Mouse (Mus musculus) intestine, embryonic 14.5 days (tissue): Measurements from ENCODE around the gene Gm29797. TPM values are rescaled to one million over a fixed set of nuclear protein-coding genes. Genes with fewer than 3 reads are reported as not detected.

Source experiments
- ATAC-seq: fragments of 200-750 bp; cut with Nextera tagmentation; replicated peaks from 2 replicates; pipeline ENCODE4 v1.8.0; 2017; ENCODE audit warnings: low read depth, moderate number of reproducible peaks, moderate TSS enrichment, moderate library complexity; ENCODE audit not compliant: low FRiP score, low TSS enrichment
- DNase-seq: peaks from one replicate; pipeline ENCODE4 v3.0.0-alpha.2; 2018; ENCODE audit warnings: low spot score
- H3K27ac ChIP-seq: fragments of 300-500 bp; sonication (generic); 2 replicates; pipeline ENCODE4 v1.5.1; 2014; ENCODE audit warnings: low read depth, mild to moderate bottlenecking, control low read depth
- H3K27me3 ChIP-seq: fragments of 300-500 bp; sonication (generic); replicated peaks from 2 replicates; pipeline ENCODE4 v1.6.1; 2014; ENCODE audit warnings: low read length, control low read depth; ENCODE audit not compliant: control insufficient read depth, insufficient read depth
- H3K36me3 ChIP-seq: fragments of 300-500 bp; sonication (generic); 2 replicates; pipeline ENCODE4 v1.6.1; 2014; ENCODE audit warnings: low read length, control low read depth; ENCODE audit not compliant: control insufficient read depth, insufficient read depth
- H3K4me1 ChIP-seq: fragments of 300-500 bp; sonication (generic); replicated peaks from 2 replicates; pipeline ENCODE4 v1.6.1; 2014; ENCODE audit warnings: low read length, control low read depth, mixed read lengths; ENCODE audit not compliant: control insufficient read depth, insufficient read depth
- H3K4me2 ChIP-seq: fragments of 300-500 bp; sonication (generic); 2 replicates; pipeline ENCODE4 v1.6.1; 2014; ENCODE audit warnings: low read length
- H3K4me3 ChIP-seq: fragments of 300-500 bp; sonication (generic); 2 replicates; pipeline ENCODE4 v1.5.1; 2014; ENCODE audit warnings: low read depth, low read length, control low read depth, mixed read lengths
- H3K9ac ChIP-seq: fragments of 300-500 bp; sonication (generic); 2 replicates; pipeline ENCODE4 v1.6.1; 2014; ENCODE audit warnings: mild to moderate bottlenecking, low read length
- H3K9me3 ChIP-seq: fragments of 300-500 bp; sonication (generic); 2 replicates; pipeline ENCODE4 v1.6.1; 2016; ENCODE audit warnings: low read length, control low read depth; ENCODE audit not compliant: control insufficient read depth
- WGBS: fragments of 180-500 bp; shearing (Covaris S2); extraction: QIAGEN DNeasy Blood & Tissue Kit; methylation state at CpG from one replicate; pipeline ENCODE4 v1.1.7; 2014; 5-methylcytosine and 5-hydroxymethylcytosine counted together
- polyA plus RNA-seq: library from polyadenylated mRNA; unstranded; fragments of >200 nt; fragmentation: Nextera tagmentation; extraction: Ambion mirVana; gene quantifications from 2 replicates; pipeline ENCODE4 v1.2.1, GENCODE M21; 2014

The Gm29797 gene
- 1.2 and 2.5 TPM in 2 replicates for polyA plus RNA-seq

GRCm38 (mm10) chr2:181656734-181657133, at the start of gene Gm29797:
TSS of gene Gm29797 (plus strand) at chr2:181657034.
- H3K4me1 ChIP-seq: no peaks in the 10 kb centered on the region
- no peak within 1 kb of the TSS for H3K4me2 ChIP-seq
- no peak within 1 kb of the TSS for H3K4me3 ChIP-seq
- H3K9ac ChIP-seq: no peak within 1 kb of the TSS
- ATAC-seq: no peak
- no peak for DNase-seq
- H3K27me3 ChIP-seq: no peaks in the 10 kb centered on the region
- H3K36me3 ChIP-seq: peaks cover 55% of the 10 kb centered on the region
- 61% methylated on average over 3 of the region's 3 CpGs for WGBS
- H3K9me3 ChIP-seq: no peaks in the 10 kb centered on the region
- no peak within 1 kb of the TSS for H3K27ac ChIP-seq

- Histone ChIP-seq H3K9me3 (no peaks in the 10 kb centered on the region), H3K9ac (no peak overlapping the region), H3K4me2 (no peak overlapping the region), H3K36me3 (peaks cover 64% of the 10 kb centered on the region), H3K27ac (no peak overlapping the region), H3K4me1 (no peaks in the 10 kb centered on the region), H3K27me3 (no peaks in the 10 kb centered on the region), H3K4me3 (no peak overlapping the region)
- 85% methylated on average over 5 of the region's 5 CpGs for WGBS
- no peak for ATAC-seq
- DNase-seq: no peak
Measured at GRCm38 (mm10) chr2:181618761-181619495, 37.9 kb upstream of the Gm29797 start.

GRCm38 (mm10) chr2:181623401-181623800, 33.4 kb upstream of the Gm29797 start:
- ATAC-seq (no peak), DNase-seq (no peak)
- Histone ChIP-seq H3K36me3 (peaks cover 63% of the 10 kb centered on the region), H3K9ac (no peak overlapping the region), H3K4me3 (no peak overlapping the region), H3K4me1 (no peaks in the 10 kb centered on the region), H3K27me3 (no peaks in the 10 kb centered on the region), H3K4me2 (no peak overlapping the region), H3K9me3 (no peaks in the 10 kb centered on the region), H3K27ac (no peak overlapping the region)

- Histone ChIP-seq H3K4me1 (no peaks in the 10 kb centered on the region), H3K36me3 (peaks cover 45% of the 10 kb centered on the region), H3K9me3 (no peaks in the 10 kb centered on the region), H3K4me3 (no peak overlapping the region), H3K27me3 (no peaks in the 10 kb centered on the region), H3K27ac (no peak overlapping the region), H3K4me2 (no peak overlapping the region), H3K9ac (no peak overlapping the region)
- ATAC-seq: no peak
- DNase-seq: no peak
Measured at GRCm38 (mm10) chr2:181628471-181628870, 28.4 kb upstream of the Gm29797 start.

GRCm38 (mm10) chr2:181632624-181633023, 24.2 kb upstream of the Gm29797 start:
- Histone ChIP-seq H3K4me3 (no peak overlapping the region), H3K4me1 (no peaks in the 10 kb centered on the region), H3K9ac (no peak overlapping the region), H3K36me3 (peaks cover 69% of the 10 kb centered on the region), H3K27ac (no peak overlapping the region), H3K9me3 (no peaks in the 10 kb centered on the region), H3K4me2 (no peak overlapping the region), H3K27me3 (no peaks in the 10 kb centered on the region)
- ATAC-seq (no peak), DNase-seq (no peak)
- WGBS: 93% methylated on average over 6 of the region's 6 CpGs

- no peak overlapping the region for H3K9ac ChIP-seq
- H3K4me3 ChIP-seq: no peak overlapping the region
- no peaks in the 10 kb centered on the region for H3K27me3 ChIP-seq
- WGBS: 96% methylated on average over 3 of the region's 3 CpGs
- ATAC-seq (no peak), DNase-seq (no peak)
- H3K36me3 ChIP-seq: peaks cover 87% of the 10 kb centered on the region
- no peaks in the 10 kb centered on the region for H3K4me1 ChIP-seq
- H3K4me2 ChIP-seq: no peak overlapping the region
- no peaks in the 10 kb centered on the region for H3K9me3 ChIP-seq
- no peak overlapping the region for H3K27ac ChIP-seq
Measured at GRCm38 (mm10) chr2:181635865-181636264, 21.0 kb upstream of the Gm29797 start.

GRCm38 (mm10) chr2:181644361-181644760, 12.5 kb upstream of the Gm29797 start:
- Histone ChIP-seq H3K9me3 (no peaks in the 10 kb centered on the region), H3K4me3 (no peak overlapping the region), H3K27ac (no peak overlapping the region), H3K27me3 (no peaks in the 10 kb centered on the region), H3K36me3 (peaks cover 83% of the 10 kb centered on the region), H3K9ac (no peak overlapping the region), H3K4me1 (no peaks in the 10 kb centered on the region), H3K4me2 (no peak overlapping the region)
- ATAC-seq (no peak), DNase-seq (no peak)
- WGBS: 96% methylated on average over 2 of the region's 2 CpGs

GRCm38 (mm10) chr2:181645666-181646065, 11.2 kb upstream of the Gm29797 start:
- WGBS: 91% methylated on average over 3 of the region's 3 CpGs
- H3K27me3 ChIP-seq: no peaks in the 10 kb centered on the region
- H3K27ac ChIP-seq: no peak overlapping the region
- no peaks in the 10 kb centered on the region for H3K9me3 ChIP-seq
- ATAC-seq (no peak), DNase-seq (no peak)
- H3K36me3 ChIP-seq: peaks cover 83% of the 10 kb centered on the region
- H3K4me1 ChIP-seq: no peaks in the 10 kb centered on the region
- no peak overlapping the region for H3K4me2 ChIP-seq
- no peak overlapping the region for H3K9ac ChIP-seq
- no peak overlapping the region for H3K4me3 ChIP-seq
